Mouse (Mus musculus): ENCODE measurements around the gene Tlk1. TPM values are rescaled to one million over a fixed set of nuclear protein-coding genes. Genes with fewer than 3 reads are reported as not detected.

The Tlk1 gene
- total RNA-seq, 2 experiments from 2014 or later: 43.1 to 46.2 TPM

- no peak for DNase-seq
These were observed 35.3 kb downstream of the Tlk1 start for GRCm38 (mm10) chr2:70790246-70790645.

- no peak for DNase-seq
These were observed 36.2 kb downstream of the Tlk1 start for GRCm38 (mm10) chr2:70789331-70789730.

- no peak for DNase-seq
These were observed 41.1 kb downstream of the Tlk1 start for GRCm38 (mm10) chr2:70784447-70784846.

GRCm38 (mm10) chr2:70783504-70783903 is 42.0 kb downstream of the Tlk1 start:
- DNase-seq: no peak

GRCm38 (mm10) chr2:70779634-70780033 is 45.9 kb downstream of the Tlk1 start:
- DNase-seq: no peak

- no peak for DNase-seq
These were observed 48.8 kb downstream of the Tlk1 start for GRCm38 (mm10) chr2:70776744-70777143.

- DNase-seq: no peak
These were observed 60.8 kb downstream of the Tlk1 start for GRCm38 (mm10) chr2:70764734-70765133.

- DNase-seq: no peak
These were observed 62.8 kb downstream of the Tlk1 start for GRCm38 (mm10) chr2:70762741-70763140.

- DNase-seq: no peak
These were observed 73.4 kb downstream of the Tlk1 start for GRCm38 (mm10) chr2:70752149-70752548.

- DNase-seq: no peak
These were observed 73.9 kb downstream of the Tlk1 start for GRCm38 (mm10) chr2:70751655-70752054.

GRCm38 (mm10) chr2:70742588-70742987 is 82.9 kb downstream of the Tlk1 start:
- no peak for DNase-seq

GRCm38 (mm10) chr2:70741901-70742300 is 83.6 kb downstream of the Tlk1 start:
- no peak for DNase-seq

- DNase-seq: no peak
These were observed 89.5 kb downstream of the Tlk1 start for GRCm38 (mm10) chr2:70736008-70736407.

GRCm38 (mm10) chr2:70735534-70735933 is 90.0 kb downstream of the Tlk1 start:
- DNase-seq: no peak

GRCm38 (mm10) chr2:70727089-70727488 is 98.4 kb downstream of the Tlk1 start:
- DNase-seq: no peak

- no peak for DNase-seq
These were observed 101.8 kb downstream of the Tlk1 start for GRCm38 (mm10) chr2:70723610-70724243.

GRCm38 (mm10) chr2:70710878-70711277 is 114.7 kb downstream of the Tlk1 start:
- no peak for DNase-seq

- no peak for DNase-seq
These were observed 115.3 kb downstream of the Tlk1 start for GRCm38 (mm10) chr2:70710236-70710635.

- no peak for DNase-seq
These were observed 116.4 kb downstream of the Tlk1 start for GRCm38 (mm10) chr2:70708986-70709730.

- DNase-seq: no peak
These were observed 123.1 kb downstream of the Tlk1 start for GRCm38 (mm10) chr2:70702403-70702802.

- no peak for DNase-seq
These were observed 124.0 kb downstream of the Tlk1 start for GRCm38 (mm10) chr2:70701571-70701970.

GRCm38 (mm10) chr2:70700851-70701250 is 124.7 kb downstream of the Tlk1 start:
- no peak for DNase-seq

- DNase-seq: no peak
These were observed 129.8 kb downstream of the Tlk1 start for GRCm38 (mm10) chr2:70695712-70696111.

- no peak for DNase-seq
These were observed 135.3 kb downstream of the Tlk1 start for GRCm38 (mm10) chr2:70690195-70690594.

Measured in gastrocnemius, postnatal 10 days (tissue).